Mouse (Mus musculus) ES-Bruce4 (cell line): ENCODE results near the gene Ralb. TPM values are rescaled to one million over a fixed set of nuclear protein-coding genes. Genes with fewer than 3 reads are reported as not detected.
A peak's percentile ranks its signal among the peaks of the same experiment; 100 is the strongest.

Experiments used
- H3K27ac ChIP-seq: 2 replicates; pipeline ENCODE4 v1.5.1; 2012; ENCODE audit warnings: low read length, inconsistent platforms; ENCODE audit not compliant: insufficient read depth
- H3K27me3 ChIP-seq: 2 replicates; pipeline ENCODE4 v1.6.1; 2012; ENCODE audit warnings: mild to moderate bottlenecking, low read length, inconsistent platforms; ENCODE audit not compliant: control insufficient read depth, poor library complexity, insufficient read depth, severe bottlenecking
- H3K36me3 ChIP-seq: 2 replicates; pipeline ENCODE4 v1.6.1; 2012; ENCODE audit warnings: inconsistent platforms, mild to moderate bottlenecking, low read length, moderate library complexity; ENCODE audit not compliant: control insufficient read depth, poor library complexity, insufficient read depth, severe bottlenecking
- H3K4me1 ChIP-seq: one replicate; pipeline ENCODE4 v1.8.1; 2011; ENCODE audit warnings: low read length; ENCODE audit not compliant: control insufficient read depth, insufficient read depth
- H3K4me3 ChIP-seq: 2 replicates; pipeline ENCODE4 v1.5.1; 2011; ENCODE audit warnings: low read depth, mild to moderate bottlenecking, low read length
- H3K9ac ChIP-seq: 2 replicates; pipeline ENCODE4 v1.6.1; 2012; ENCODE audit warnings: low read depth, mild to moderate bottlenecking, inconsistent platforms; ENCODE audit not compliant: poor library complexity, severe bottlenecking
- H3K9me3 ChIP-seq: replicated peaks from 2 replicates; pipeline ENCODE4 v1.6.1; 2012; ENCODE audit warnings: mild to moderate bottlenecking, low read length, inconsistent platforms; ENCODE audit not compliant: control insufficient read depth, poor library complexity, insufficient read depth, severe bottlenecking
- CTCF ChIP-seq: IDR thresholded peaks from one replicate; pipeline ENCODE4 v1.8.1; 2011; ENCODE audit warnings: low read depth, low read length
- EP300 ChIP-seq: IDR thresholded peaks from 2 replicates; pipeline ENCODE4 v1.6.1; 2011; ENCODE audit warnings: low read depth, low read length; ENCODE audit not compliant: insufficient read depth
- POLR2A ChIP-seq: IDR thresholded peaks from one replicate; pipeline ENCODE4 v1.8.1; 2011; ENCODE audit warnings: low read length; ENCODE audit not compliant: insufficient read depth
- polyA plus RNA-seq: library from polyadenylated mRNA; stranded (reverse); fragments of >200 nt; gene quantifications from 2 replicates; pipeline ENCODE4 v1.2.4, GENCODE M21; 2011; ENCODE audit warnings: low read depth; ENCODE audit not compliant: missing spikeins, insufficient read depth, insufficient read length

The Ralb gene
- polyA plus RNA-seq, 1 experiment: 54.8 TPM

DNA sequence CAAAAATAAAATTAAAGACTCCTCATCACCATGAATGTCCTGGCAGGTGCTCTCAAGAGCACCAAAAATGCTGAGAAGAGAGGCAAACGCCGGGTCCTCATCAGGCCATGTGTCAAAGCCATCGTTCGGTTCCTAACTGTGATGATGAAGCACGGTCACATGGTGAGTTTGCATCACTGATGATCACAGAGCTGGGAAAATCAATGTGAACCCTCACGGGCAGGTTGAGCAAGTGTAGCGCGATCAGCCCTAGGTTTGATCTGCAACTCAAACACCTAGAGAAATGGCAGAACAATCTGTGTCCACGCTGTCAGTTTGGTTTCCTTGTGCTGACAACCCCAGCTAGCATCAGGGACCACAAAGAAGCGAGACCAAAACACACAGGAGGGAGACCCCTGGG lies 5.1 kb downstream of the Ralb start:
- H3K27me3 ChIP-seq: no peaks in the 10 kb centered on the region
- no peak overlapping the region for H3K27ac ChIP-seq
- no peak overlapping the region for H3K9ac ChIP-seq
- TF ChIP-seq POLR2A (no peak), EP300 (no peak), CTCF (no peak)
- H3K4me1 ChIP-seq: peaks cover 18% of the 10 kb centered on the region
- no peak overlapping the region for H3K4me3 ChIP-seq
- no peaks in the 10 kb centered on the region for H3K9me3 ChIP-seq
- H3K36me3 ChIP-seq: no peaks in the 10 kb centered on the region

GRCm38 (mm10) chr1:119498536-119499231 lies 5.9 kb downstream of the Ralb start:
- Histone ChIP-seq H3K4me1 (peaks cover 18% of the 10 kb centered on the region), H3K27ac (peak overlapping the region; percentile 87), H3K9me3 (no peaks in the 10 kb centered on the region), H3K4me3 (no peak overlapping the region), H3K9ac (no peak overlapping the region), H3K27me3 (no peaks in the 10 kb centered on the region), H3K36me3 (no peaks in the 10 kb centered on the region)
- no peak for TF ChIP-seq EP300
- no peak for TF ChIP-seq CTCF
- no peak for TF ChIP-seq POLR2A

DNA sequence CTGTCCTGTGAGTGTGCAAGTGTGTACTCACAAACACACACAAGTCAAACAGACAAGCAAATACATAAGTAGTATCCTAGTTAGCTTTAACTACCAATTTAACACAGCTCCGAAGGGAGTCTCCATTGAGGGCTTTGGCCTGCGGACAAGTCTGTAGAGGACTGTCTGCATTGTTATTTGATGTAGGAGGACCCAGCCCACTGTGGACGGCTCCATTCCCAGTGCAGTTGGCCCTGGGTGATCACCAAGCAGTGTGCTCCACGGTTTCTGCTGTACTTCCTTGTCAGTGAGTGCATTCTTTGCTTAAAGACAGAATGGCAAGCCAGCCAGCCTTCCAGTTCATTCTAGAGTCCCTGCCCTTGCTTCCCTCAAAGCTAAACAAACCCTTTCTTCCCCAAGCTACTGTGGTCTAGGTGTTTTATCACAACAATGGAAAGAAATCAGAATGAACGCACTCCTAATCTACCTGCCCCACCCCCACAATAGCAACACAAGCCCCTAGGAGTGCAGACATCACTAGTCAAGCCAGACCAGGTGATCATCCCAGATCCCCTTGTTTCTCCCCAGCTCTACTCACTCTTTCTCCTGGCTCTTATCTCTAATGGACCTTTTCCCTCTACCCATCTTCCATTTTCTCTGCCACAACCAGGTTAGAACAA lies 7.1 kb downstream of the Ralb start:
- Histone ChIP-seq H3K27me3 (no peaks in the 10 kb centered on the region), H3K9ac (0 out of 2 replicates have a peak overlapping the region, but pooled peaks have one; percentile 4), H3K27ac (peak overlapping the region; percentile 87), H3K4me3 (no peak overlapping the region), H3K9me3 (no peaks in the 10 kb centered on the region), H3K4me1 (peaks cover 15% of the 10 kb centered on the region), H3K36me3 (no peaks in the 10 kb centered on the region)
- TF ChIP-seq CTCF (no peak), EP300 (peak; percentile 67)

DNA sequence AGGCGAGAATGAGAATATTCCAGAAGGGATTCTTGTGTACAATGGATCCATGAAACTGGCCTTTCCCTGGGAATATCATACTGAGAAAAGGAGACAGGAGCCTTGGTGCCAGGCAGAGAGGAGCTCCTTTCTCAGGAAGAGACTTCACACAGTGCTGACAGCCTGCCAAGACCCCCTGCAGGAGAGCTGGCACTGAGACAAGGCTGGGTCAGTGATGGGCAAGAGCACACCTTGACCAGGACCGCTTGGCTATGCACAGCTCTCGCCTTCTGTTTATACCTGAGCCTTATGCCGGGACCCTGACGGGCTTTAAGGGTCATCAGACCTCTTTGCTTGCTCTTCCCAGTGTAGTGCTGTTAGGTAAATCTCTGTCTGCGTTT lies 9.2 kb downstream of the Ralb start:
- Histone ChIP-seq H3K4me3 (no peak overlapping the region), H3K36me3 (no peaks in the 10 kb centered on the region), H3K9ac (no peak overlapping the region), H3K27ac (no peak overlapping the region), H3K9me3 (no peaks in the 10 kb centered on the region), H3K27me3 (no peaks in the 10 kb centered on the region), H3K4me1 (peaks cover 15% of the 10 kb centered on the region)
- TF ChIP-seq POLR2A: no peak

DNA sequence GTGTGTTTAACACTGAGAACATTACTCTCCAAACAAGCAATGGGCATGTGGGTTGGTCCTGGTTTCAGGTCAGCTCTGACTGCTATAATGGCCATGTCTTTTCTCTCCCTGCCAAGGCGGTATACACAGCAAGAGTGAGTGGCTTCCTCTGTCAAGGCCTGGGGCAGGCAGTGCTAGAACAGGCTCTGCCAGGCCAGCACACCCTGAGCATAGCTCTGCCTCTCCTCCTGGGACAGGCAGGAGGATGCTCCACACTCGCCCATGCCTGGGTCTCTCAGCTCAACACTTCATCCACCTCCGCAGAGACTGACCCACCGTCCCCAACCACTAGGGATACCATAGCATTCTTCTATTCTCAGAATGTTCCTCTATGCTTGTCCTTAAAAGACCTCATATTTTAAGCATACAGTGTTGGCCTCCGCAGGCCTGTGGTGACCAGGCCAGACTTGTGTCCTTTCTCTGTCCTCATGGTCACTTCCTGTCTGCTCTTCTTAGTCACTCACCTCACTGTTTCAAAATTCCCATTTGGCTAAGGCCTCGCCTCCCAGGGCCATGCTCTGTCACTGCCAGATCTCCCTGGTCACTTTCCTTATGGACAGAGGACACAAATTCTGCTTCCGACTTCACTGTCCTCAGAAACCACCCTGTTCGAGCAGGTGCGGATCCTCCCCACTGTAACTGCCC lies 9.7 kb downstream of the Ralb start:
- no peaks in the 10 kb centered on the region for H3K27me3 ChIP-seq
- H3K4me1 ChIP-seq: peaks cover 15% of the 10 kb centered on the region
- no peaks in the 10 kb centered on the region for H3K36me3 ChIP-seq
- H3K9ac ChIP-seq: no peak overlapping the region
- TF ChIP-seq EP300 (no peak), CTCF (no peak), POLR2A (no peak)
- H3K4me3 ChIP-seq: no peak overlapping the region
- H3K27ac ChIP-seq: no peak overlapping the region
- no peaks in the 10 kb centered on the region for H3K9me3 ChIP-seq
